Mouse (Mus musculus): ENCODE measurements around the gene Rcn1. TPM values are rescaled to one million over a fixed set of nuclear protein-coding genes. Genes with fewer than 3 reads are reported as not detected.

Gene Rcn1
- total RNA-seq, 2 experiments from 2014 or later: 14.7 to 18.5 TPM

GRCm38 (mm10) chr2:105416046-105416659, 17.0 kb upstream of the Rcn1 start:
- H3K4me3 ChIP-seq: no peak overlapping the region
- no peak overlapping the region for H3K27ac ChIP-seq
- DNase-seq (ENCODE audit: low spot score in 2 of 2): no peak
- no peak for TF ChIP-seq CTCF (conservative IDR thresholded peaks at IDR 0.05)

GRCm38 (mm10) chr2:105414309-105414708, 15.2 kb upstream of the Rcn1 start:
- no peak overlapping the region for H3K4me3 ChIP-seq
- H3K27ac ChIP-seq: peak overlapping the region; percentile 48; the same call in 1 of the 2 replicates
- DNase-seq (ENCODE audit: low spot score in 2 of 2): no peak
- no peak for TF ChIP-seq CTCF (conservative IDR thresholded peaks at IDR 0.05)

- no peak for TF ChIP-seq CTCF (conservative IDR thresholded peaks at IDR 0.05)
- DNase-seq (ENCODE audit: low spot score in 2 of 2): no peak
- Histone ChIP-seq H3K27ac (no peak overlapping the region), H3K4me3 (no peak overlapping the region)
These were observed 10.1 kb upstream of the Rcn1 start for GRCm38 (mm10) chr2:105409253-105409652.

GRCm38 (mm10) chr2:105408511-105408910, 9.4 kb upstream of the Rcn1 start:
- no peak for DNase-seq (ENCODE audit: low spot score in 2 of 2)
- H3K4me3 ChIP-seq: no peak overlapping the region
- H3K27ac ChIP-seq: no peak overlapping the region
- TF ChIP-seq CTCF (conservative IDR thresholded peaks at IDR 0.05): no peak

- no peak overlapping the region for H3K4me3 ChIP-seq
- no peak for TF ChIP-seq CTCF (conservative IDR thresholded peaks at IDR 0.05)
These were observed 3.1 kb upstream of the Rcn1 start for GRCm38 (mm10) chr2:105402180-105402579.

GRCm38 (mm10) chr2:105400558-105400957, 1.4 kb upstream of the Rcn1 start:
- DNase-seq (ENCODE audit: low spot score in 2 of 2): no peak
- no peak for TF ChIP-seq CTCF (conservative IDR thresholded peaks at IDR 0.05)
- Histone ChIP-seq H3K27ac (no peak overlapping the region), H3K4me3 (no peak overlapping the region)

More at GRCm38 (mm10) chr2:105402180-105402579, 3.1 kb upstream of the Rcn1 start:
- H3K27ac ChIP-seq: no peak overlapping the region
- no peak for DNase-seq (ENCODE audit: low spot score in 2 of 2)

- no peak for TF ChIP-seq CTCF (conservative IDR thresholded peaks at IDR 0.05)
- H3K4me3 ChIP-seq: peak overlapping the region; percentile 80
- peak overlapping the region; percentile 73 for H3K27ac ChIP-seq
- no peak for DNase-seq (ENCODE audit: low spot score in 2 of 2)
These were observed 459 bp downstream of the Rcn1 start for GRCm38 (mm10) chr2:105398636-105399084.

- TF ChIP-seq CTCF (conservative IDR thresholded peaks at IDR 0.05): no peak
- Histone ChIP-seq H3K27ac (no peak overlapping the region), H3K4me3 (no peak overlapping the region)
- DNase-seq (ENCODE audit: low spot score in 2 of 2): no peak
These were observed 1.5 kb downstream of the Rcn1 start for GRCm38 (mm10) chr2:105397446-105398211.

- no peak for DNase-seq (ENCODE audit: low spot score in 2 of 2)
- Histone ChIP-seq H3K27ac (no peak overlapping the region), H3K4me3 (no peak overlapping the region)
- no peak for TF ChIP-seq CTCF (conservative IDR thresholded peaks at IDR 0.05)
These were observed 3.1 kb downstream of the Rcn1 start for GRCm38 (mm10) chr2:105396066-105396465.

- no peak overlapping the region for H3K4me3 ChIP-seq
- H3K27ac ChIP-seq: no peak overlapping the region
- DNase-seq (ENCODE audit: low spot score in 2 of 2): no peak
- TF ChIP-seq CTCF (conservative IDR thresholded peaks at IDR 0.05): no peak
These were observed 4.7 kb downstream of the Rcn1 start for GRCm38 (mm10) chr2:105394375-105394774.

GRCm38 (mm10) chr2:105392514-105392913, 6.6 kb downstream of the Rcn1 start:
- no peak overlapping the region for H3K27ac ChIP-seq
- TF ChIP-seq CTCF (conservative IDR thresholded peaks at IDR 0.05): no peak
- DNase-seq (ENCODE audit: low spot score in 2 of 2): no peak
- H3K4me3 ChIP-seq: no peak overlapping the region

GRCm38 (mm10) chr2:105391414-105391784, 7.7 kb downstream of the Rcn1 start:
- no peak for DNase-seq (ENCODE audit: low spot score in 2 of 2)
- H3K27ac ChIP-seq: no peak overlapping the region
- H3K4me3 ChIP-seq: no peak overlapping the region
- no peak for TF ChIP-seq CTCF (conservative IDR thresholded peaks at IDR 0.05)

GRCm38 (mm10) chr2:105390653-105391413, 8.3 kb downstream of the Rcn1 start:
- DNase-seq (ENCODE audit: low spot score in 2 of 2): no peak
- Histone ChIP-seq H3K27ac (no peak overlapping the region), H3K4me3 (no peak overlapping the region)
- TF ChIP-seq CTCF (conservative IDR thresholded peaks at IDR 0.05): no peak

Data from layer of hippocampus, adult 2 months (tissue).